Mouse (Mus musculus) ZHBTc4 (cell line): ENCODE measurements around the gene Srgap1.

ENCODE experiments used
- DNase-seq: peaks from one replicate; pipeline ENCODE4 v3.0.0-alpha.2; 2011; ENCODE audit warnings: low read depth, low spot score

Gene Srgap1

DNA sequence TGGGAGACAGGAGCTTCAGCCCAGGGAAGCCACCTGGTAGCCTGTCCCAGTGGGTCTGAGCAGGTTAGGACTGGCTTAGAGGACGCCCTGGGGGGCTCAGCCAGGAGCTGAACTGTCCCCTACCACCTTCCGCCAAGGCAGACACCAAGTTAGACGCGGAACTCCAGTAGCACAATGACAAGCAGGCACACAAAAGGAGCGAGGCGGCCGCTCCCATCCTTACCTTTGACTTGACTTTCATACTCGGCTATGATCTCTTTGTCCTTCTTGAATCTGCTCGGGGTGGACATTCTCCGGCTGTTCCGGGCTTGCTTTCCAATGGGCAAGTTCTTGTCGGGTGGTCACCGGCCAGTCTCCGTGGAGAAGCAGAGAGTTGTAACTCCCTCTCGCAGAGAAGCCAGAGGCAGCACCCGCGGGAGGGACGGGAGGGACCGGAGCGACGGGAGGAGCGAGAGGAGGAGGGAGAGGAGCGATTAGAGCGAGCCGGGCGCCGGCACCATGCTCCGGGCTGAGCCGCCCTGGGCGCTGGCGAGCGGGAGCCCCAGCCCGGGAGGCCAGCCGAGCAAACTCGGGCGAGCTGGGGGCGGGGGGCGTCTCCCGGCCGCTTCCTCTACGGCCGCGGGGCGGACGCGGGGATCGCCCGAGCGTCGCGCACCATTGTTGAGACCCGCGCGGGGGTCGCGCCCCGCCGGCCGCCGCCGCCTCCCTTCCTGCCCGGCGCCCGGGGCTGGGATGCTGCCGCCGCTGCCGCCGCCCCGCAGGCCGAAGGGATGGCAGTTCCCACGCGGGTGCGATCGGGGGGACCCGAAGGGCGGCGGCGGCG is at the start of gene Srgap1:
TSS of gene Srgap1 (minus strand) at position 412 of the 823 bp plus-strand sequence.
- DNase-seq = peak; percentile 95

DNA sequence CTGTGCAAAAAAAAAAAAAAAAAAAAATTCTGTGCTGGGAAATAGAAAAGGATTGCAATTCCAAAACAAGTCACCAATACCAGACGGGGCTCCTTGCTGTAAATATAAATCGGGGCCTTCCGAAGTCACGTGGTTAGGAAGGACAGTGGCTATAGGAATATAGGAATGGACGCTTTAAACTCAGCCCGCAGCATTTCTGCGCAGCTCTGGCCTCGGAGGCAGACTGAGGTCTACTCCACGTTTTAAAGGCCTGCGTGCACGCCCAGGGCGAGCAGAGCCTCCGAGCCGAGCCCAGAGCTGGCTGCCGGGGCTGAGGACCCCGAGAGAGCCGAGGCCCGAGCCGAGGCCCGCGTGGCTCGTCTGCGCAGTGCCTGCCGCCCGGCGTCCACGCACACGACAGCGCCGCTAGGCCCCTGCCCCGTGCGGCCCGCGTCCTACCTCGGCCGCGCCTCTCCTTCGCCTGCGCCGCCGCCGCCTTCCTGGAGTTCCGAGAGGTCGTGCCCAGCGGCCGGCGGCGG is 49.4 kb upstream of the Srgap1 start:
- DNase-seq = no peak

DNA sequence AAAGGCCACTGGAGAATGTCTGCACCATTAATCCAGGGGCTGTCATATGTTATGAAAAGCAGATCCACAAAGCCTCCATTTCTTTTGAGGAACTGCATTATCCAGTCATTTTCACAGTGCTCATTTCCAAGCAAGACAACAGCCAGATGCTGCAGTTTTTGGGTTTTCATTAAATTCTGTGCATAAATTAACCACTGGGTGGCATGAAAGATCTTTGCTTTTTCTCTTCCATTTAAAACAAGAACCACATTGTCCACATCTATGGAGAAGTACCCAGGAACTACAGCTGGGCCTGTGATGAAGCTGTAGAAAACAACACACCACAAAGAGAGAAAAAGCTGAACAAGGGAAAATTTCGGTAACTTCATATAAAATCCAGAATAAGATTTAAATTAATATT is 43.4 kb upstream of the Srgap1 start:
- no peak for DNase-seq

DNA sequence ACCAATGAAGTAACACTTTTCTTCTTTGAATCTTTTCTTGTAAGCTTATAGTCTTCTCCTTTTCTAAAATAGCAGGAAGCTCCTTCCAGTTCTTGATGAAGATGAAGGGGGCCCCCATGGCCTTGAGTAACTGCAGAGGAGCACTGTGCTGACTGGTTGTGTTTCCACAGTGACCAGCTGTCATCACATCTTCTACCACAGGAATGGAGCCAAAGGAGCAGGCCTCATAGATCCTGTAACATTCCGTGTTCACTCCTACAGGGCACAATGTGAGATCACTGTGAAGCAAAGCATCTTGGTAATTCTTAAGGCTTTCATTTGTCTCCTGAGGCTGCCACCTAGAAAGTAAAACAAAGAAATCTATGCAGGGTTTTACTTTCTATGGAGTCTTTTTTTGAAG is 34.2 kb upstream of the Srgap1 start:
- DNase-seq = no peak

DNA sequence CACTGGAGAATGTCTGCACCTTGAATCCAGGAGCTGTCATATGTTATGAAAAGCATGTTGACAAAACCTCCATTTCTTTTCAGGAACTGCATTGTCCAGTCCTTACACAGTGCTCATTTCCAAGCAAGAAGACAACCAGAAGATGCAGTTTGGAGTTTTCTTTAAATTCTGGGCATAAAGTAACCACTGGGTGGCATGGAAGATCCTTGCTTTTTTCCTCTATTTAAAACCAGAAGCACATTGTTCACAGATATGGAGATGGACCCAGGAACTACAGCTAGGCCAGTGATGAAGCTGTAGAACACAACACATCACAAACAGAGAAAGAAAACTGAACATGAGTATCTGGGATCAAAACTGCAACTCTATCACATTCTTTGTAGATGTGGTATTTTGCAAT is 22.0 kb upstream of the Srgap1 start:
- DNase-seq = no peak

DNA sequence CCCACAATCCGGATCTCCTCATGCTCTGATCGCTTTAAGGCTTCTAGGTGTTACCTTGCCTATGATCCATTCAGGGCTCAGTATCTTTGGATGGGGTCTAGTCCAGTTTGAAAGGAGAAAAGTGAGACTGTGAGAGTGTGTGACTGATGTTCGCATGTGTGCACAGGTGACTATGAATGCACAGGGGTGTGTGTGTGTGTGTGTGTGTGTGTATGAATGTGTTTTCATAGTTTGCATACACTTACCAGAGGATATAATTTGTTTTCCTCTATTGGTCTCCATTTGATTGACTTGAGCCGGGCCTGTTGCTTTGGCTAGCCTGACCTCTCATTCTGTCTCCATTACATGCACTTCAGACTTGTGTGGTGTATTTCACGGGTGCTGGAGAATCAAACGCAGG is 8.7 kb upstream of the Srgap1 start:
- no peak for DNase-seq

DNA sequence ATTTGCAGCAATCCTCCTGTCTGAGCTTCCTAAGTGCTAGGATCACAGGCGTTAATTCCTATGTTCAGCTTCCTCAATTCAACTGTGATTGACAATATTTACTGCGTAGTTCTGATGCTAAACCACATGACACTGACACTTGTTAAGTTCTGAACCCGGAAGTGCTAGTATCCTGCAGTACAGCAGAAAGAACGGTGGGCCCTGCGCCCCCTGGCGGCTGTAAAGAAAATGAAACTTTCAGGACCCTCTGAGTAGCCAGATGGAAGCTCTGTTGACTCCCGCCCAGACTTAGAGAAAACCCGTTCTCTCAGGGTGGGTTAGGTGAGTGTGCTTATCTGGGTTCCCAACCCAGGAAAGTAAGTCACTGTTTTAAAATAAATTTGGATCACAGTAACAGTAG is 7.4 kb upstream of the Srgap1 start:
- peak; percentile 84 for DNase-seq

DNA sequence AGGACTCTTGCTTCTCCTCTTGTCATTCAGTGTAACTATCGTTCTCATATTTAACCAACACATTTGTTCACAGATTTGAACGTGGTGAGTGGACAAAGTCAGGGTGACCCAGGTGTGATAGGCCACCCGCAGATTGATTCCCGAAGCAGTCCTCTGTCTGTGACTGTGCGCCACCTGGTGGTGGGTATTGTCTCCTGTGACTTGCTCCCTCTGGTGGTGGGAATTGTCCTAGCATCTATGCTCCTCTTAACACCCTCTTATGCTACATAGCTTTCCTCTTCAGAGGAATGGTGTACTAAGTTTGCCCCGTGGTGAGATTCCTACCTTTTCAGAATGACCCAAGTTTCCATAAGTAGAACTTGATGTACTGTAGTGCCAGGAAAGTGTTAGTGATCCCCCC is 4.7 kb upstream of the Srgap1 start:
- DNase-seq = peak; percentile 89

DNA sequence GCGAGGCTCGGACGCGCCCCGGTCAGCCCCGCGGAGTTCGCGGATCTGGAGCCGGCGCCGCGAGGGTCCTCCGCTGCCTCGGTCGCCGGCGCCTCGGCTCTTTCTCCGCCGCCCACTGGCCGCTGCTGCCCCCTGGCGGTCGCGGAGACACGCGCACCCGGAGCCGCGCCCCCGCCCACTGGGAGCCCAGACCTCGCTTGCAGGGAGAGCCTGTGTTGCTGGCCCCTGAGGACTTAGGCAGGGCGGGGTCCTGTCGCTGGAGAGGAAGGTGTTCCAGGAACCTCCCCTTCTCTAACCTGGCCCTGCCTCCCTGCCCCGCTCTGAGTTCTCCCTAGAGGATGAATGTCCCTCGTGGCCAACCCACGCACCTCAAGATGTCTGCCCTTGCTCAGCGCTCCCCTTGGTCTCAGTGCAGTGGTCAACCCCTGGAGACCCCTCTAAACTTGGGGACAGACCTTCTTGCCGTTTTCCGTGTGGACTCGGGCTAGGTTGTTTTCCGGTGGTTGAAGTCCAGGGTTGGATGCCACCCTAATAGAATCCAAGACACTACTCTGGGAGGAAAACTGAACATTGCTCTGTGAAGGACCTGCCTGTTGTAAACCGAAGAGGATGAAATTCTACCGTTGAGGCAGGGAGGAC is 731 bp upstream of the Srgap1 start:
- DNase-seq = peak; percentile 92

DNA sequence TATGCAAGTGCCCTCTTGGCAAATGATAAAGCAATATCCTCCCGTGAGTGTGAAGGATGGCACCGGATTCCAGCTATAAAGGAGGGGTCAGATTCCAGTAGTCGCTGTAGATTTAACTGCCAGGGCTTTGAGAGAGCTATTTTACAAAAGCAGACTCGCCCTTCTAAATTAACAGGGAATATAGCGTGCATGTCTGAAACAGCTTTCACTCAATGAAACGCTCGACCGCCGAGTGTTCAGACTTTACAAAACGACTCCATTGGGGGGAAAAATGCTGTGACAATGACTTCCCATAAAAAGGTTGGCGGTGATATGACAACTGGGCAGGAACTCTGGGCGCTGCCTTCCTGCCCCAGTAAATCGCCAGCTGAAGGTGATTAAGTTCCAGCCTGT is 608 bp downstream of the Srgap1 start:
- no peak for DNase-seq

DNA sequence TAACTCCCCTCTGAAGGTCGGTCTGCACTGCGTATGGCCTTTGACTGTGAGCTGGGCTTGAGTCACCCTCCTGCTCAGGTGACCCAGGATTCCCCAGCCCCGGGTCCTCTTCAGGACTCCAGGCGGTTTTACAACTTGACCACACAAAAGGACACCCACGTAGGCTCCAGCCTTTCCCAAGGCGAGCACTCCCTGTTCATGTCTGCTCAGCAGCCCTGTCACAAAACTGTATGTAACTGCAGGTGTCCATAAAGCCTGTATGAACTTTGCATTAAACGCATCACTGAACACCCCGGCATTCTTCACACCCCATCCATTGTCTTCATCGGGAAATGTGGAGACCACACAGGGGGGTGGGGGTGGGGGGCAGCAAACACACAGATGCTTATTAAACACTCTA is 1.2 kb downstream of the Srgap1 start:
- DNase-seq = peak; percentile 68

DNA sequence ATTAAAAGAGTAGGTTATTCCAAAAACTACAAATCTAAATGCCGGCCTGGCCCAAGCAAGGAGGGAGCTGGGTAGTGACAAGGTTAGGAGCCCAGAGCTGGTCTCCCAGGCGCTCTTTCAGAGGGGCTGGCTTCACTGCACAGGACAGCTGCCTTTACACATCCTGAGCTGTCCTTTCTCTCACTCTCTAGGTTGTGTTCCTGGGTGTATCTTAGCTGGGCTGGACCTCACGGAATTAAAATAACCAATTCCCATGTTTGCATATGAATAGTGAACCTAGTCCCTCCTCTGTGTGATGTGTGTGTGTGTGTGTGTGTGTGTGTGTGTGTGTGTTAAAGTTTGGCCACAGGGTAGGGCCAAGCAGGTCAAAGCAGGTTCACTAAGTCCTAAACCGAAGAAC is 2.2 kb downstream of the Srgap1 start:
- DNase-seq = peak; percentile 58

DNA sequence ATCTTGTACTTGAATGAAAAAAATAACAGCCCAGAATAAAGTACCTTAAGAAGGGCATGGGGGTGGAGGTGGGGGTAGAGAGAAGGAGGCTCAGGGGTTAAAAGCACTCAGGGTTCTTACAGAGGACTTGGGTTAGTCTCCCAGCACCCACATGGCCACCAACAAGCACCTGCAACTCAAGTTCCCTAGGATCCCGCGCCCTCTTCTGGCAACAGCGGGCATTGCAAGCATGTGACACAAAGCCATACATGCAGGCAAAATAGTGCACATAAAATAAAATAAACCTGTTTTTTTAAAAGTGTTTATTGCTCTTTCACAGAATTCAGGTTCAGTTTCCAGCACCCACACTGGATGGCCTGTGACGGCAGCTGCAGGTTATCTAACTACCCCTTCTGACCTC is 6.7 kb downstream of the Srgap1 start:
- peak; percentile 72 for DNase-seq

DNA sequence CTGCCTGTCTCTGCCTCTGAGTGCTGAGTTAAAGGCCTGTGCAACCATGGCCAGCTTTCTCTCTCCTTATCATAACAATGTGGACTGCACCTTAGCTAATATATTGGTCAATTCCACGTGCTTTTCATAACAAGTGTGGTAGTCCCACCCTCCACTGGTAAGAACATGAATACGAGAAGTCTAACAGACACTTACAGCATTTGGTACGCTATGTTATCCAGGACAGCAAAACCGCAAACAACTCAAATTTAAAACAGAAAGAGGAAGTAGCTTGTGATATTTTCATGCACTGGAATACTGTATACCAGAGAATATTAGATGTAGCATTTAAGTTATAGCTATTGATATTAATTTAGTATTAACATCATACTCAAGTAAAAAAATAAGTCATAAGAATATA is 7.5 kb downstream of the Srgap1 start:
- DNase-seq = no peak

DNA sequence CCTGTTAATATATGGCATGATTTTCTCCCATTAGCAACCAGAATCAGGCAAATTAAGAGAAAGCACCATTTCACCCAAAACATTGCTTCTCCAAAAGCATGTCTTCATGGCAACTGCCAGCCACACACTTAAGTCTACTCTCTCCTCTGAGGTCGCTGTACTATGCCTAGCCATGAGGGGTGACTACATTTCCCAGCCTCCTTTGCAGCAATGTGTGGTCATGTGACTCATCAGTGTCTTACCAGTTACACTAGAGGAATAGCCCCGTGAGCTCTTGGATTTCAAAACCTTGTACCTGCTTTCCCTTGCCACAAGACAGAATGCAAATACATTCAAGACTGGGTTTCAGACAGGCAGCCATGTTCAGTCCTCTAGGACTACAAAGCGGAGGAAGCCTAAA is 8.6 kb downstream of the Srgap1 start:
- DNase-seq = peak; percentile 74

DNA sequence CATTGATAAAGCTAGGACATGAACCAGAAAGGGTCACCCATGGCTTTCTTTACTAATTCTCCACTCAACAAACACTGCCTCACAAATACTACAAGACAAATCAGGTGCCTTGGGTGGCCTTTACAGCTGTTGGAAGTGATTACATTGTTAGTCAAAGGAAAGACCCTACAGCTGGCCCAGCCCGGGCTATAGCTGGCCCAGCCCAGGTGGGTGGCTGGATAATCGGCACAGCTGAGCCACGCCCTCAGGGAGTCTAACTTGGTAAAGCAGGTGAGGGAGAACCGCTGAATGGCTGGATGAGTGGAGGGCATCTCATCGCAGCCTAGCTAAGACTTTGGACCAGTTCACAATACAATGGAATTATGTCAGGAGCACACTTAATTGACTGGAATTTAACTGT is 13.8 kb downstream of the Srgap1 start:
- peak; percentile 37 for DNase-seq

DNA sequence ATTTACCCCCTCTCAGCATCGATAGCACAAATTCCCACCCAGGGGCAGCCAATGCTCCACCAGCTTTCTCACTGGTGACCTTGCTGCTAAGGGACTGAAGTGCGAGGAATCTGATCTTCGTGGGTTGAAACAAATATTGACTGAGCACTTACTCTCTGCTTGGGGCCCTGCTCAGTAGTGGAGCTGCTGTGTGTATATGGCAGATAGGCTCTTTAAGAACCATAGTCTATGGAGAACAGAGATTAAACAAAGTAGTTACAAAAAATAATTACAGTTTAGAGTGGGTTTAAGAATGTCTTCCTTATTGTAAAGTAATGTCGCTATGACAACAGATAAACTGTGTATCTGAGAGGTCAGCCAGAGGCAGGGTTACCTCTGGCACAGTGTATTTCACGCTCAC is 16.7 kb downstream of the Srgap1 start:
- no peak for DNase-seq

DNA sequence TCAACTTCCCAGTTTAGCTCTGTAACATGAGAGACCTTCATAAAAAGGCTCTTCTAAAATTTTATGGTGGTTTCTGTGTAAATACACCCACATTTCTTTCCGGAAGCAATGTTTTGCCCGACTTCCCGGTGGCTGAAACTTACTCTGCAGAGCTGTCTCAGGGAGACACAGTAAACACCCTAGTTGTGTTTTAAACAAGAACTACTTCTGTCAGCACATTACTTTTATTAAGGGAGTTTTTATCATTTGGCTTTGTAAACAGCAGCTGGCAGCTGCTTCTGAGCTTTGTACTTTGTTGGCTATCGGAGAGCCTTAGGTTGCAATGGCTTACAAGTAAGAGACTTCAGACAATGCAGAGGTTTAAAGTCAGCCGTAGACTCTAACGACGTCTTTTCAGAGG is 17.4 kb downstream of the Srgap1 start:
- no peak for DNase-seq

DNA sequence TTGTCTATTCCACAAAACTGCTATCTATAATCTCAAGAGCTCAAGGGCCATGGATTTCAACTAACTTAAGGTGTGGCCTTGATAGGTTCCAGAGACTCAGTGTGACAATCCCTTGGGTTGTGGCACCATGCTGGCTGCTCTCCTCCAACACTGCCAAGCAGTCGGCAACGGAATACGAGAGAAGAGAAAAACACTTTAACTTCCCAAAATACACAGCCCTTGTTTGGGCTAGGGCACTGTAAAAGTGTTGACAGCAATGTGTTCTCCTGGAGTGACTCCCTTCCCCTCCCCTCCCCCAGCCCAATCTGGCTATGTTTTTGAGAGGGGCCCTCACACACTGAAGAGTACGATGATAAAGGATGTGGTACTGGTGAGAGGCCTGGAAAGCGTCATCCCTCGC is 21.9 kb downstream of the Srgap1 start:
- no peak for DNase-seq

DNA sequence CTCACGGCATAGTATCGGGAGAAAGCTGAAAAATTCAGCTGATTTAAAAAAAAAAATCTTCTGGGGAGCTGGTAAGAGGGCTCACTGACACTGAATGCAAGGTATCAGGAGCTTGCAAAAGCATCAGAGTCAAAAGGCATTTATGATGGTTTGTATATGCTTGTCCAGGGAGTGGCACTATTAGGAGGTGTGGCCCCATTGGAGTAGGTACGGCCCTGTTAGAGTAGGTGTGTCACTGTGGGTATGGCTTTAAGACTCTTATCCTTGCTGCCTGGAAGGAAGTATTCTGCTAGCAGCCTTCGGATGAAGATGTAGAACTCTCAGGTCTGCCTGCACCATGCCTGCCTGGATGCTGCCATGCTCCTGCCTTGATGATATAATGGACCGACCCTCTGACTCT is 26.2 kb downstream of the Srgap1 start:
- no peak for DNase-seq

DNA sequence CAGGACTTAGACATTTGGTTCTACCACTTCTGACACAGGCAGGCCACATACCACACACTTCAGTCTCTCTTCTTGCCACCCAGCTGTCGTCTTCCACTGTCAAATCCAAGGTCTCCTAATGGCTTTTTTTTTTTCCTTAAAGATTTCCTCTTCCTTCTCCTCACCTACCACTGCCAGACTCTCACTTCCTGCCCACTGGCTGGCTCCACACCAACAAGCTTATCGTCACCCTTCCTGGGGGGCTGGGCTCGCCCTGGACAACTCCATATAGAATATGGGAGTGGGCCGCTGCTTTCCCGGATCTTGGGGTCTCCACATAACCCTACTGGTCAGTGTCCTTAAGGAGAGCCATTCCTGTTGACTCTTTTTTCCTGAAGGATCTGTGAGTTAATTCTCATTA is 26.9 kb downstream of the Srgap1 start:
- no peak for DNase-seq

DNA sequence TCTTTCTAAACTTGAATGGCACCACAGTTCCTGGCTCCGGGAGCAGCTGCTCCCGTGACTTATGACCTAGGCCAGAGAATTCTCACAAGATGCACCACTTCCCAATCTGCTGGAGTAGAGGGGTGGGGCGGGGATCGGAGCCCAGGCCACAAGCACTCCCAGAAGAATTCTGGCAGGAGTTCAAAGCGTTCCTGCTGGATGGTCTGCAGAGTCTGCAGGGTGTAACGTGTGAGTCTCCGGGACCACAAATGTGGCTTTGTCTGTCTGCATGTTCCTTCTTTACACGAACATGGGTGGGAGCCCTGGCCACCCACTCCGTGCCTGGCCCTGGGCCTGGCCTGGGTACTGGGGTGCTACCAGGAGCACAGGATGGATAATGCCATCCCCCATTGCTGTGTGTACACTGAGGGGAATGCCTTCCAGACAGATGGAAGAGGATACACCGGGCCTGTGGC is 28.5 kb downstream of the Srgap1 start:
- peak; percentile 56 for DNase-seq

DNA sequence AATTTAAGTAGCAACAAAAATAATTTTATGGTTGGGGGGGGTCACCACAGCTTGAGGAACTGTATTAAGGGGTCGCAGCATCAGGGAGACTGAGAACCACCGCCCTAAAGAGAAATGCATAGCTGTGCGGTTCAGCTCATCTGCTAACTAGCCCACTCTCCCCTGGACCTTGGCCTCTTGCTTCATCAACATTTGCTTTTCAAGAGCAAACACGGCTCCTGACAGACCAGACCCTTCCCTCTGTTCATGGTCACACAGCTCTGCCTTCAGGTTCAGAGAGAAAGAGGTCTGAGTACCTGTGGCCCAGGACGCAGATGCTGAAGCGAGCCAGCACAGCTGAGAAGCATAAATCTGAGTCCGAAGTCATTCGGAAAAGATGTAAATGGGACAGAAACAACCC is 29.4 kb downstream of the Srgap1 start:
- DNase-seq = no peak
